In the genomic region with DNA sequence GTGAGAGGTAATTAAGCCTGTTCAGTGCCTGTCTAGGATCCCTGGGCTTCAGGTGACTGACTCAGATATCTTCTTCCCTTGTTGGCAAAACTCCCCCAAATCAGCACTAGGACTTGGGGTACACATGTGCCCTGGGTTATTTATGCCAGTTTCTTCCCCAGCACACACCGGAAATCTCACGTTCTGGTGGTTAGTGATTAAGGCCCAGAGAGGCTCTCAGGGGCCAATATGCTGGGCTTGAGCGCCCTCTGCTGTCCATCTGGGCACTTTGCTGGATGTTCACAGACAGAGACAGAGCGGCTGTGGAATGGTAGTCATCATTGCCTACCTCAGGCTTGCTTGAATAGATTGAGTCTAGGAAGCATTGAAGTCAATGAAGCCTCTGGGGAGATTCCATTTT, we compare ENCODE assay signal across 8 mouse cellular contexts. TPM values are rescaled to one million over a fixed set of nuclear protein-coding genes. Genes with fewer than 3 reads are reported as not detected.
DNase-seq lines count a peak whose midpoint lies in the region; ATAC-seq and TF ChIP-seq lines count a peak whose summit lies in the region.

No protein-coding gene starts in this region.

- peak; percentile 69 for DNase-seq in ES-CJ7 (ENCODE audit: low read depth, low spot score)
- peak; percentile 13 for DNase-seq in c-Kit-negative CD71-positive TER-119-positive erythroid progenitor cells, embryonic 14.5 days (ENCODE audit: low read depth, low spot score)
- DNase-seq in forebrain, embryonic 11.5 days (ENCODE audit: low spot score): peak; percentile 89
- DNase-seq in layer of hippocampus, adult 18-20 months (ENCODE audit: low spot score in 2 of 2): peak; percentile 77 to 92
- peak; percentile 94 for DNase-seq in lung, embryonic 14.5 days
- DNase-seq in ovary, postnatal 36 days (ENCODE audit: low spot score): peak; percentile 78
- DNase-seq in thymus, postnatal 36 days: peak; percentile 61 to 64

- no peak overlapping the region for H3K27ac ChIP-seq in forebrain, embryonic 11.5 days (ENCODE audit: low read depth, low read length)
- H3K27ac ChIP-seq in lung, embryonic 14.5 days (ENCODE audit: low read depth): peak overlapping the region; percentile 3; the same call in 1 of the 2 replicates

- ATAC-seq in forebrain, embryonic 11.5 days (replicated peaks; ENCODE audit: low FRiP score): peak; percentile 71; the same call in 1 of the 2 replicates
- ATAC-seq in hematopoietic stem cell, adult 5-6 weeks (replicated peaks in 1 of 2; ENCODE audit: insufficient read depth in 1 of 2, low FRiP score in 2 of 2, low TSS enrichment in 1 of 2, low read depth in 1 of 2, poor library complexity in 2 of 2, severe bottlenecking in 2 of 2): peak; percentile 85 to 89
- 0 out of 2 replicates have a peak, but pooled peaks have one; percentile 15 for ATAC-seq in lung, embryonic 14.5 days (ENCODE audit: insufficient read depth)

- no peaks in the 10 kb centered on the region for H3K9me3 ChIP-seq in forebrain, embryonic 11.5 days (ENCODE audit: control insufficient read depth, low read length)
- no peaks in the 10 kb centered on the region for H3K9me3 ChIP-seq in lung, embryonic 14.5 days (ENCODE audit: low read depth, low read length)

- H3K4me2 ChIP-seq in forebrain, embryonic 11.5 days (ENCODE audit: low read depth, low read length, severe bottlenecking): no peak overlapping the region
- H3K4me2 ChIP-seq in lung, embryonic 14.5 days: no peak overlapping the region

- H3K9ac ChIP-seq in forebrain, embryonic 11.5 days (ENCODE audit: low read length): no peak overlapping the region
- no peak overlapping the region for H3K9ac ChIP-seq in lung, embryonic 14.5 days

- H3K27me3 ChIP-seq in forebrain, embryonic 11.5 days (ENCODE audit: control insufficient read depth, insufficient read depth, low read length): no peaks in the 10 kb centered on the region
- no peaks in the 10 kb centered on the region for H3K27me3 ChIP-seq in lung, embryonic 14.5 days (ENCODE audit: insufficient read depth, low read length)

- no peaks in the 10 kb centered on the region; the same call in 1 of the 2 replicates for H3K4me1 ChIP-seq in forebrain, embryonic 11.5 days (replicated peaks; ENCODE audit: control insufficient read depth, insufficient read depth, low read length)
- H3K4me1 ChIP-seq in lung, embryonic 14.5 days (ENCODE audit: insufficient read depth): peaks cover 29% of the 10 kb centered on the region

- no peak overlapping the region for H3K4me3 ChIP-seq in forebrain, embryonic 11.5 days (ENCODE audit: low read depth, low read length)
- no peak overlapping the region for H3K4me3 ChIP-seq in lung, embryonic 14.5 days (ENCODE audit: low read depth, low read length)

- no peaks in the 10 kb centered on the region for H3K36me3 ChIP-seq in forebrain, embryonic 11.5 days (ENCODE audit: control insufficient read depth, insufficient read depth, low read length)
- no peaks in the 10 kb centered on the region for H3K36me3 ChIP-seq in lung, embryonic 14.5 days (ENCODE audit: insufficient read depth)

- 8% methylated on average over 4 of the region's 4 CpGs for WGBS in forebrain, embryonic 11.5 days
- WGBS in lung, embryonic 14.5 days: 2% methylated on average over 4 of the region's 4 CpGs

- peak; percentile 96 for TF ChIP-seq CTCF in lung, embryonic 14.5 days (IDR thresholded peaks at IDR 0.05; ENCODE audit: low read depth)

RNA-seq across cellular contexts. Expression of gene Col6a1, which starts 9.0 kb away (rescaled TPM):
- polyA plus RNA-seq in forebrain, embryonic 11.5 days (2014; fragmentation: Nextera tagmentation; extraction: Ambion mirVana): 8.6 and 11.3 TPM in 2 replicates
- not detected in 2 replicates for total RNA-seq in hematopoietic stem cell, adult 5-6 weeks (2017)
- 10 to 100 TPM; 31.4 to 36.0 TPM for total RNA-seq in layer of hippocampus, adult 18-20 months (2021)
- 215 and 226 TPM in 2 replicates for polyA plus RNA-seq in lung, embryonic 14.5 days (2014; fragmentation: Nextera tagmentation; extraction: Ambion mirVana)

Comparison
In these comparisons a context has a peak if more than half of its experiments do, and no peak if none do; other contexts are left out.
1. DNase-seq: peak in every context shown above with its lines; median percentile 94 in lung, embryonic 14.5 days; 89 in forebrain, embryonic 11.5 days; 84 in layer of hippocampus, adult 18-20 months; 78 in ovary, postnatal 36 days; 69 in ES-CJ7; 62 in thymus, postnatal 36 days; 13 in c-Kit-negative CD71-positive TER-119-positive erythroid progenitor cells, embryonic 14.5 days.
2. ATAC-seq: peak in every context shown above with its lines; median percentile 87 in hematopoietic stem cell, adult 5-6 weeks; 71 in forebrain, embryonic 11.5 days; 15 in lung, embryonic 14.5 days.
3. RNA of gene Col6a1, which starts 9.0 kb away (total RNA-seq): 31.4 to 36.0 TPM in layer of hippocampus, adult 18-20 months; not detected in hematopoietic stem cell, adult 5-6 weeks; every median in the first group is over 10 times any median in the second.